Mouse (Mus musculus): ENCODE data around the gene Spaca9.

The Spaca9 gene

GRCm38 (mm10) chr2:28699361-28700335 lies at the start of gene Spaca9, which contains the start of gene Ak8:
Gene Spaca9, minus strand, starts transcription at chr2:28699727.
Gene Ak8, plus strand, starts transcription at chr2:28700164.
- peak; percentile 61 for DNase-seq (ENCODE audit: low spot score)

DNA sequence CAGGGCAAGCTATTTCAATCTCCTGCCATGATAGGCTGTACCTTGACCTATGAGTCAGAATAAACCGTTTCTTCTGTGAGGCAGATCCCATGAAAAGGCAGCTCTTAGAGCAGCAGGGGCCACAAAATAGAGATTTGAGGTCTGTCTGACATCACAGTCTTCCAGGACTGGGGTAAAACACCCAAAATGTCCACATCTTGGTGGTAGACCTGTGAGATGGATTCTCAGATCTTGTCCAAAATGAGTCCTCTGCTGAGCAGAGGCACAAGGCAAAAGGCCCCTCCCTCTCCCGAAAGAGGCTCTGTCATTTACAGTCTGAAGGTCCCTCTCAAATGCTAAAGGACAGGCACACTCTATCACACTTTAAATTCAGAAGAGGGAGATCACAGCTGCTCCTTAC lies 48.2 kb upstream of the Spaca9 start:
- DNase-seq (ENCODE audit: low spot score): no peak

DNA sequence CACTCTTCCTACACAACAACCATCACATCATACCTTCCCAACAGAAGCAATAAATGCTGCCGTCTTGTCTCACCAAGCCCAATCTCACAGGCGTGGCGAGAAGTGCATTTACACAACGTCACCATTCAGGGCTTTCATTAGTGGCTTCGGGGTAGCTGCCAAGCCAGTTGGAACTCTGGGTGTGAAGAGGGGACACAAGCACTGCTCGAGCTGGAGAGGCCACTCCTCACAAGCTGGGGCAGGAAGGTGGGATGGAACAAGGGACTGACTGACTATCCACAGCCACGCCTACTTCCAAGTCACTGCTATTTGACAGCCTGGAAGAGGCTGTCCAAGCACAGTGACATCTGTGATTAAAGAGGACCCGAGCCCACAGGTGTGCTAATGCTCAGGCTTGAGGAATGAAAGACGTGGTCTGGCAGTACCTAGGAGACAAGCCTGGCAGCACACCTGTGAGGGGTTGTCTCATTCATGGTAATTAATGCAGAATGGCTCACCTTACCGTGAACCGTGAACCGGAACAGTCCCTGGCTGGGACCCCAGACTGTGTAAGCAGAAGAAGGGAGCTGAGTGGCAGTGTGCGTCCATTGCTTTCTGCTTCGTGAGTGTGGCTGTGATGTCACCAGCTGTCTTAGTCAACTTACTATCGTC lies 47.3 kb upstream of the Spaca9 start:
- no peak for DNase-seq (ENCODE audit: low spot score)

- no peak for DNase-seq (ENCODE audit: low spot score)
These were observed 43.2 kb upstream of the Spaca9 start for GRCm38 (mm10) chr2:28742701-28743100.

GRCm38 (mm10) chr2:28740159-28740558 lies 40.6 kb upstream of the Spaca9 start:
- DNase-seq (ENCODE audit: low spot score): no peak

DNA sequence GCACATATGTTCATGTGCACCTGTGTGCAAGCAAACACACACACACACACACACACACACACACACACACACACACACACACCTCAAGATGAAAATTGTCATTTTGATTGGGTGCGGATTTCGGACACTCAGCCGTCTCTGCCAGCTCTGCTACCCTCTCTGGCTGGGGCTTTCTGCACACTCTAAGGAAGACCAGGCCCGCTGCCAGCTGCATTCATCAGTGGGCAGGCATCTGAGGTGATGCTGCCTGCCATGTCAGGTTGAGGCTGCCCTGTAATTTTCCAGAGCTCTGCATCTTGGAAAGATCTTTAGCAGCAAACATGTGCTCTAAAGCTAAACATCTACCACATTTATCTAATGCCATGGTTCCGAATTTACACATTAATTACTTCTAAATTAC lies 37.6 kb upstream of the Spaca9 start:
- DNase-seq (ENCODE audit: low spot score): no peak

DNA sequence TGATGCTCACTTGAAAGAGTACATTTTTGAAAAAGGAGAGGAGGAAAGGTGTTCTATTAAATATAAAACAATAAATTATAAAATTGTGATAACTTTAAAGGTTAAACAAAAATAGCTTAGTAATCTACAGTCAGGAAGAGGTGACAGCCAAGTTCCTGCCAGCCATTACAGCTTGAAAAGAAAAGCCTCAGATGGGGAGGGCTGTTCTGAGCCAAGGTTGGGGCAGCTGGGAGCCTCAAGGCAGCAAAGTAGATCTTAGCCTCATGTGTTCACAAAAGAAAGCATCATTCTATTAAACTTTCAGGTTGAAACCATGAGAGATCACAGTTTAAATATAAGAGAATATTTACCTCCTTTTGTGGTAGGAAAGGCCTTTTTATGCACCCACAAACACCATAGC lies 31.1 kb upstream of the Spaca9 start:
- DNase-seq (ENCODE audit: low spot score): no peak

DNA sequence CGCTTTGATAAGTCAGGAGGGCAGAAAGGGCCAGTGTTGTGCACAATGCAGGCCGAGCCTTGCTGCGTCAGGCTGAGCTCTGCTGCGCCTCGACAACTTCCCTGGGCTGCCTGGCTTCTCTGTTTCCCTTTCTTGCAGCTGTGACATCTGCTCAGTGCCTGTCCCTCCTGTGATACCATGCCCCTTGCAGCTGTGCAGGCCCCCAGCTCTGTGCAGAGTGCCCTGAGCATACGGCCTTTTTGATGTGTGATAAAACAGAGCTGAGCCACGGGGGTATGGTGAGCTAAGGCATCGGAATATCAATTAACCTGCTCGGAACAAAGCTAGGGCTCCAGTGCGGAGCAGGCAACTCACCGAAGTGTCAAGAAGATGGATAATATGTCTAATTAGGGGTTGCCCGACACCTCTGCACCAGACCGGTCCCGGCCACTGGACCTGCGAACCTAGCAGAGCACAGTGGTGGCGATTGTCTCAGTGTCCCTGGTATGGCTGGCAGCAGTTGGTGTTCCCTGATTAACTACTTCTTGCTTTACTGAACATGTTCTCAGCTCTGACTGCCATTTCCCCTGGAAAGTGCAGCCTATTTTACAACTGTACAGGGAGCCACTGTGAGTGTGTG lies 28.4 kb upstream of the Spaca9 start:
- DNase-seq (ENCODE audit: low spot score): no peak

GRCm38 (mm10) chr2:28723912-28724311 lies 24.4 kb upstream of the Spaca9 start:
- no peak for DNase-seq (ENCODE audit: low spot score)

- DNase-seq (ENCODE audit: low spot score): no peak
These were observed 22.9 kb upstream of the Spaca9 start for GRCm38 (mm10) chr2:28722419-28722818.

DNA sequence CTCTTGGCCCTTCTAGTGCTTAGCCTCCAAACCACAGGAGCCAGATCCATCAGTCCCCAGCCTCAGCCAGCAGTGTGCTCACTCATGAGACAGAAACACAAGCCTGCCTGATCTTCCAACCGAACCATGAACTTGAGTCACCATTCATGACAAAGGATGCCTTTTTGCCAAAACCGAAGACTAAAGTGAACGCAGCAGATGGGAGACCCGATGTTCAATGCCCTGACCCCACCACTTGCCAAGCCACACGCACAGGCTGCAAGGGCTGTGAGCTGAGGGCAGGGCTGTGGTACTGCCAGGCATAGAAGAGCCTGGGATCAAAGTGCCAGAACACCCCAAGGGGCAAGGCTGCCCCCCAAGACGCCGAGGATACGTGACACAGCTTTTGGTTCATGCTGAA lies 13.5 kb upstream of the Spaca9 start:
- DNase-seq (ENCODE audit: low spot score): no peak

DNA sequence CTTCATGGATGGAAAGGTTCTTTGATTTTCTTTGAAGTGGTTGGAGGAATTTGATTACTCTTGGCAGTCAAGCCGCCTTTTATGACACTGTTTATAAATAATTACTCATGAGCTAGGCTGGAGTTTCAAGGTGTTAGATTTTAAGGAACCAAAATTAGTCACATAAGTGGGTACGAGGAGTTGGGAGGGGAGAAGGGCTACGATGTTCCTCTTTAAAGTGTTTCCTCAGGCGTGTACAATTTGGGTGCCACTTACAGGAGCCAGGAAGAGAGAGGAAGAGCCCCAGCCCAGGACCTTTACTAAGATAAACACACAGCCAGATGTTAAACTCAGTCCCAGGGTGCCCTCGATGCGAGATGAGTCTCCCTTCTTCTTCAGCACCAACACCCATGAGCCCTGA lies 7.3 kb upstream of the Spaca9 start:
- no peak for DNase-seq (ENCODE audit: low spot score)

DNA sequence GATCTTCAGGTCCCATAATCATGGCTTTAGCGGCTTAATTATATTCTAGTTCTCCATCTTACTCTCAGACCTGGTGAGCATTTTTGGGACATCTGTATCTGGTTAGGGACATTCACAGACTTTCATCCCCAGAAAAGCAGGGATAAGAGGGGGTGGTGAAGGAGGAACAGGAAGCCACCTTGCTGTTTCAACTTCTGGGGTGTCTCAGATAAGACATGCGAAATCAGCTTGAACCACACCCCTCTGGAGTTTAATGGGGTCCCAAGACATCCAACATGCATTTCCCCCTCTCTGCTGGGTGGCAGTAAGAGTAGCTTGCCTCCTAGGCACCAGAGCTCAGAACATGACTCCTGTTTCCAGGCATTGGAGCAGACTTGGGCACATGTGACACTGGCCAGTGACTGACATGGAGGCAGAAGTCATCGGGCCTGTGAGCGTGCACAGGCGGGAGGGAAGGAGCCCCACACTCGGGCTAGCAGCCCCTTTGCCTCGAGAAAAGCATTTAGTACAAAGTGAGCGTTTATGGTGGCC lies 6.6 kb upstream of the Spaca9 start:
- no peak for DNase-seq (ENCODE audit: low spot score)

DNA sequence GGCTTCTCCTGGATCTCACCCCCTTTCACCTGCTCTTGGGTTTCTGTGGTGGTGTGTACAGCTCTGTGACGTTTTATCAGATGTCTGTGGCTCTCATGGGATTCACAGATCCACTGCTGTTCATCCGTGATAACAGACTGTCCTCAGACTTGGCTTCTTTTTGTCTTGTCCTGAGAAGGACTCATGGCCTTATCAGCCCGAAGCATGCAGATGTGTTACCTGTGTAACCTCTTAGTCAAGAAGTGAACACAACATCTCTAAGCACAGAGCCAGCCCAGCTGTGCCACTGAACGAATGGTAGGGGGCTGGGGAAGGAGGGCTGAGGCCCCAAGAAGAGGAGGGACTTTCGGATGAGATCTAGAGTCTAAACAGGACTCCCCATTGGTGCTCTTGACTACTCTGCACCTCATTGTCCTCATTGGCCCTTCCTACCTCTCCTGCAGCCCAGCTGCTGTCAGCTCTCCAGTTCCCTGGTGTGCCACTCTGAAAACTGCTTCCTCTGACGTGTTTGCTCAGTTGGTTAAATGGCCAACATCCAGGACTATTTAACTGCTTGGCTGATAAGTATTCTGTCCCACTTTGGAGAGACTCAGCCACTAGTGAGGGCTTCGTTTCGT lies 2.2 kb upstream of the Spaca9 start:
- no peak for DNase-seq (ENCODE audit: low spot score)

DNA sequence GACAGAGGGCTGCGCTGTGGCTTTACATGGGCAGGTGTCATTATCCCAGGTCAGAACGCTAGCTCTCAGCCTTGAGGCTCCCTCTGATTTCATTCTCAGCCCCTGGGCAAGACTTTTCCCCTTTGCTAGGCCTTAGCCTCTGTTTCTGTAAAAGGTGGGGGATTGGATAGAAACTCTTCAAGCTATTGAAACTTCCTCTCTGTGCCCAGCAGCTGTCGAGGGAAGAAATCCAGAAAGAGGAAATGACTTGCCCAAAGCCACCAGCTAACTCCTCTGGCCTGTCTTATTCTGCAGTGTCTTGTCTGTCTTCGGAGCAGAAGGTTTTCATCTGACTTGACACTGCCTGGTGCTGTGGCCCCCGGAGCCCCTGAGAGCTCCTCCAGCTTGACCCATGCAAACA lies 961 bp downstream of the Spaca9 start:
- no peak for DNase-seq (ENCODE audit: low spot score)

GRCm38 (mm10) chr2:28692692-28693091 lies 6.8 kb downstream of the Spaca9 start:
- DNase-seq (ENCODE audit: low spot score): no peak

GRCm38 (mm10) chr2:28688431-28688830 lies 11.1 kb downstream of the Spaca9 start:
- DNase-seq (ENCODE audit: low spot score): no peak

- no peak for DNase-seq (ENCODE audit: low spot score)
These were observed 13.6 kb downstream of the Spaca9 start for GRCm38 (mm10) chr2:28685895-28686294.

- peak; percentile 19 for DNase-seq (ENCODE audit: low spot score)
These were observed 17.8 kb downstream of the Spaca9 start for GRCm38 (mm10) chr2:28681718-28682117.

GRCm38 (mm10) chr2:28680710-28681109 lies 18.8 kb downstream of the Spaca9 start:
- DNase-seq (ENCODE audit: low spot score): no peak

DNA sequence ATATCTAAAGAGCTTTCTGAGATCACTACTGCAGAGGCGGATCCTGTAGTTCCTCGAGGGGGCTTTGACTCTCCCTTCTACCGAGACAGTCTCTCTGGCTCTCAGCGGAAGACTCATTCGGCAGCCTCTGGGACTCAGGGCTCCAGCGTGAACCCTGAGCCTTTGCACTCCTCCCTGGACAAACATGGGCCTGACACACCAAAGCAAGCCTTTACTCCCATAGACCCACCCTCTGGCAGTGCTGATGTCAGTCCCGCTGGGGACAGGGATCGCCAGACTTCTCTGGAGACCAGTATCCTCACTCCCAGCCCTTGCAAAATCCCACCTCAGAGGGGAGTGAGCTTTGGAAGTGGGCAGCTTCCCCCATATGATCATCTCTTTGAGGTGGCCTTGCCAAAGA lies 23.5 kb downstream of the Spaca9 start:
- DNase-seq (ENCODE audit: low spot score): no peak

GRCm38 (mm10) chr2:28671438-28671837 lies 28.1 kb downstream of the Spaca9 start:
- no peak for DNase-seq (ENCODE audit: low spot score)

Measured in ovary, adult 18-20 months (tissue).